In genomic region chr2:49452451-49453081, GRCm38 (mm10) we compare ENCODE assay signal across 8 mouse cellular contexts. TPM values are rescaled to one million over a fixed set of nuclear protein-coding genes. Genes with fewer than 3 reads are reported as not detected.
A peak's percentile ranks its signal among the peaks of the same experiment; 100 is the strongest.
DNase-seq lines count a peak whose midpoint lies in the region; ATAC-seq lines count a peak whose summit lies in the region.

No protein-coding gene starts in this region.

- no peaks in the 10 kb centered on the region for H3K27me3 ChIP-seq in hindbrain, embryonic 12.5 days

- H3K27ac ChIP-seq in hindbrain, embryonic 12.5 days: peak overlapping the region; percentile 100

- peak overlapping the region; percentile 78 for H3K4me3 ChIP-seq in hindbrain, embryonic 12.5 days

- peak; percentile 29 for ATAC-seq in hindbrain, embryonic 12.5 days (ENCODE audit: low FRiP score)

- peaks cover 14% of the 10 kb centered on the region for H3K4me1 ChIP-seq in hindbrain, embryonic 12.5 days

- DNase-seq in R1 (ENCODE audit: low read depth, low spot score): peak; percentile 88
- peak; percentile 66 to 71 for DNase-seq in cerebellum, postnatal 14 days
- peak; percentile 44 to 60 for DNase-seq in frontal cortex, postnatal 10 days (ENCODE audit: low spot score in 2 of 2)
- DNase-seq in layer of hippocampus, postnatal 25 days (ENCODE audit: extremely low spot score in 1 of 2, low spot score in 1 of 2): peak; percentile 20 to 26
- peak; percentile 67 for DNase-seq in lung, postnatal 14 days
- peak; percentile 24 for DNase-seq in ovary, postnatal 36 days (ENCODE audit: low spot score)
- DNase-seq in thymus, postnatal 14 days: peak; percentile 68

- H3K9ac ChIP-seq in hindbrain, embryonic 12.5 days: peak overlapping the region; percentile 99

- under 1% methylated on average over 37 of the region's 37 CpGs for WGBS in hindbrain, embryonic 12.5 days

- H3K4me2 ChIP-seq in hindbrain, embryonic 12.5 days (replicated peaks): peak overlapping the region; percentile 60

- no peaks in the 10 kb centered on the region for H3K36me3 ChIP-seq in hindbrain, embryonic 12.5 days

- no peaks in the 10 kb centered on the region for H3K9me3 ChIP-seq in hindbrain, embryonic 12.5 days (replicated peaks)

RNA-seq across cellular contexts. Expression of gene Epc2, which starts 1.3 kb away (rescaled TPM):
- polyA plus RNA-seq in hindbrain, embryonic 12.5 days (2016; fragmentation: Nextera tagmentation; extraction: Ambion mirVana): 12.0 and 14.1 TPM in 2 replicates
- 10 to 100 TPM; 48.5 to 49.4 TPM for total RNA-seq in layer of hippocampus, postnatal 25 days (2021)

Comparison
In these comparisons a context has a peak if more than half of its experiments do, and no peak if none do; other contexts are left out.
1. Peak in every context shown above with its lines: DNase-seq, ATAC-seq, H3K4me3 ChIP-seq and H3K27ac ChIP-seq.
2. DNase-seq: peak in every context shown above with its lines; median percentile 88 in R1; 68 in cerebellum, postnatal 14 days; 68 in thymus, postnatal 14 days; 67 in lung, postnatal 14 days; 52 in frontal cortex, postnatal 10 days; 24 in ovary, postnatal 36 days; 23 in layer of hippocampus, postnatal 25 days.